Mouse (Mus musculus) CH12F3 (cell line): ENCODE results near the gene Snap25.

ENCODE experiments used
- in situ Hi-C: fragments of 300-500 bp; cut with MboI; formaldehyde crosslinking; loops from 2 replicates; pipeline ENCODE4 v1.14.3; 2020; ENCODE audit warnings: low sequenced_read_pairs

Snap25 gene

GRCm38 (mm10) chr2:136803142-136803541, 89.9 kb downstream of the Snap25 start:
- in situ Hi-C loops: no loop called here

GRCm38 (mm10) chr2:136807992-136808726, 94.9 kb downstream of the Snap25 start:
- in situ Hi-C loops: no loop called here

- in situ Hi-C loops: no loop called here
Measured at GRCm38 (mm10) chr2:136811331-136811730, 98.1 kb downstream of the Snap25 start.

- in situ Hi-C loops: no loop called here
Measured at GRCm38 (mm10) chr2:136816717-136817400, 103.6 kb downstream of the Snap25 start.

- in situ Hi-C loops: no loop called here
Measured at GRCm38 (mm10) chr2:136823751-136824716, 110.8 kb downstream of the Snap25 start.

- in situ Hi-C loops: no loop called here
Measured at GRCm38 (mm10) chr2:136827612-136828011, 114.4 kb downstream of the Snap25 start.
